Mouse (Mus musculus) olfactory bulb, adult 2 months (tissue): ENCODE data around the gene Gapvd1.
"Not testable (repeated sequence)": the region's sequence is repeated elsewhere in the genome, so short reads cannot be mapped to it uniquely, and the experiment has no call there.

Experiments used
- CTCF ChIP-seq: fragments of 200-500 bp; IDR thresholded peaks from 2 replicates; pipeline ENCODE4 v1.5.1; 2012; ENCODE audit warnings: low read depth, mild to moderate bottlenecking, low read length, moderate library complexity; ENCODE audit not compliant: insufficient read depth
- POLR2A ChIP-seq: fragments of 200-500 bp; IDR thresholded peaks from 2 replicates; pipeline ENCODE4 v1.6.1; 2012; ENCODE audit warnings: mild to moderate bottlenecking, low read depth, low read length, moderate library complexity; ENCODE audit not compliant: insufficient read depth

DNA sequence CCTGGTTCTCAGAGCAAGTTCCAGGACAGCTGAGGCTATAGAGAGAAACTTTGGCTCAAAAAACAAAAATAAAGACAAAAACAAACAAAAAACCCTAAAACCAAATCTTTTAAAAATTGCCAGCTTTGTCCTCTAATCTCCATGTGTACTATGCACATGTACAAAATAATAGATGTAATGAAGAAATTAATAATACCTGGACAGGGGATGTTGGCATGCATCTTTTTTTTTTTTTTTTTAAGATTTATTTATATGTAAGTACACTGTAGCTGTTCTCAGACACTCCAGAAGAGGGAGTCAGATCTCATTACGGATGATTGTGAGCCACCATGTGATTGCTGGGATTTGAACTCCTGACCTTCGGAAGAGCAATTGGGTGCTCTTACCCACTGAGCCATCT is 37.5 kb upstream of the Gapvd1 start:
- TF ChIP-seq CTCF, POLR2A: not testable (repeated sequence)
